Comparison of ENCODE assay signal across 18 mouse cellular contexts in genomic region chr7:92826248-92826647, GRCm38 (mm10).
"Had no signal": no experiment of that assay in that cellular context is flagged by ENCODE, and none has a peak within 500 bp of the region (broad histone marks: within the 10 kb centered on the region; RNA-seq: fewer than 3 reads in every experiment).

No protein-coding gene starts in this region.

- ATAC-seq: liver, postnatal 0 days; lung, postnatal 0 days; midbrain, embryonic 15.5 days had no signal

- DNase-seq: kidney, postnatal 14 days; kidney, postnatal 4 days; left cerebral cortex, postnatal 4 days; liver, postnatal 0 days; lung, embryonic 14.5 days; retina, postnatal 1 day; thymus, adult 18-20 months; thymus, postnatal 36 days had no signal

- H3K9ac ChIP-seq: limb, embryonic 12.5 days; limb, embryonic 15.5 days; liver, embryonic 14.5 days; liver, postnatal 0 days; lung, embryonic 14.5 days; midbrain, embryonic 12.5 days; midbrain, embryonic 15.5 days; neural tube, embryonic 13.5 days had no signal

- H3K27ac ChIP-seq: limb, embryonic 12.5 days; limb, embryonic 15.5 days; liver, embryonic 14.5 days; macrophage; midbrain, embryonic 12.5 days; midbrain, embryonic 15.5 days; neural tube, embryonic 13.5 days had no signal

- H3K4me2 ChIP-seq: limb, embryonic 12.5 days; limb, embryonic 15.5 days; liver, embryonic 11.5 days; lung, embryonic 14.5 days; midbrain, embryonic 12.5 days; midbrain, embryonic 15.5 days; neural tube, embryonic 13.5 days had no signal

- H3K4me3 ChIP-seq: limb, embryonic 12.5 days; limb, embryonic 15.5 days; midbrain, embryonic 12.5 days; midbrain, embryonic 15.5 days; myocyte; neural tube, embryonic 13.5 days had no signal

- H3K4me1 ChIP-seq: midbrain, embryonic 12.5 days; neural tube, embryonic 13.5 days had no signal

- H3K36me3 ChIP-seq: midbrain, embryonic 15.5 days had no signal

- H3K27me3 ChIP-seq: limb, embryonic 12.5 days; limb, embryonic 15.5 days; midbrain, embryonic 12.5 days; midbrain, embryonic 15.5 days; neural tube, embryonic 13.5 days had no signal

- H3K9me3 ChIP-seq: limb, embryonic 12.5 days; limb, embryonic 15.5 days; midbrain, embryonic 12.5 days; midbrain, embryonic 15.5 days; neural tube, embryonic 13.5 days had no signal
